Mouse (Mus musculus) CH12.LX (cell line): ENCODE measurements around the gene Olfr458.

ENCODE experiments used
- CTCF ChIP-seq, 2 experiments: IDR thresholded peaks in 1 of 2; conservative IDR thresholded peaks in 1 of 2; 2 replicates each; pipeline ENCODE4 v1.5.1; 2011 to 2012; ENCODE audit warnings: low read depth in 2 of 2, low read length in 2 of 2, improper control_type of control experiment in 1 of 2, inconsistent platforms in 1 of 2, mild to moderate bottlenecking in 1 of 2, moderate library complexity in 1 of 2
- ELF1 ChIP-seq: IDR thresholded peaks from 2 replicates; pipeline ENCODE4 v1.6.1; 2014; ENCODE audit warnings: low read depth, mild to moderate bottlenecking, inconsistent platforms, low read length, improper control_type of control experiment
- MXI1 ChIP-seq: IDR thresholded peaks from 2 replicates; pipeline ENCODE4 v1.6.1; 2011; ENCODE audit warnings: mild to moderate bottlenecking, low read depth, low read length, improper control_type of control experiment
- POLR2A ChIP-seq: IDR thresholded peaks from 2 replicates; pipeline ENCODE4 v1.6.1; 2011; ENCODE audit warnings: low read depth, mild to moderate bottlenecking, improper control_type of control experiment, low read length
- RCOR1 ChIP-seq: conservative IDR thresholded peaks from 2 replicates; pipeline ENCODE4 v1.6.1; 2012; ENCODE audit warnings: low read depth, mild to moderate bottlenecking, inconsistent platforms, low read length, improper control_type of control experiment
- SMC3 ChIP-seq: IDR thresholded peaks from 2 replicates; pipeline ENCODE4 v1.6.1; 2011; ENCODE audit warnings: low read depth, low read length, improper control_type of control experiment
- ZNF384 ChIP-seq: IDR thresholded peaks from 2 replicates; pipeline ENCODE4 v1.6.1; 2012; ENCODE audit warnings: low read depth, low read length, improper control_type of control experiment, inconsistent platforms

GRCm38 (mm10) chr6:42419443-42419842 is 45.6 kb downstream of the Olfr458 start:
- no peak for TF ChIP-seq SMC3
- no peak for TF ChIP-seq CTCF (conservative IDR thresholded peaks at IDR 0.05 in 1 of 2, IDR thresholded peaks at IDR 0.05 in 1 of 2; ENCODE audit: low read depth in 2 of 2, low read length in 2 of 2)
- no peak for TF ChIP-seq MXI1
- TF ChIP-seq ZNF384, result no peak
- no peak for TF ChIP-seq RCOR1
- TF ChIP-seq POLR2A, result no peak
- TF ChIP-seq ELF1, result no peak
